Mouse (Mus musculus): ENCODE measurements at regions not wholly inside any gene's neighbourhood (a gene's known extent, or its start where the extent isn't known, plus 50 kb on each side); places are given as distances from the start of the nearest gene placed in this dataset.

DNA sequence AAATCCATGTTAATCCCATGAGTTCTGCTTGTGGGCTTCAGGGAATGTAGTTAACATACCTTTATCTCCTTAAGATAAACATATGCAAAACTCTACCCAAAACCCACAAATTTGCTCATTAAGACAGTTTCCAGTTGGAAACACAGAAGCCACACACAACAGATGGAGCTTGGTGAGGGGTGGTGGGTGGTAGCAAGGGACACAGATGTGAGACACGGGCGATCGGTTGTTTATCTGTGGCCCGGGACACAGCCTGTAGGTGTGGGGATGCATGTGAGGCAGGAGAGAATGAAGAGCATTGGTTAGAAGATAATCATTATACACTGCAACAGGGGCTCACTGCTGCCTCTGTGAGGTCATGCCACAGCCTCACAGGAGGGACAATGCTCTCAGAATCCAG, 666.1 kb upstream of the 3110018I06Rik start:
- TF ChIP-seq GATA1 (IDR thresholded peaks at IDR 0.05; ENCODE audit: borderline replicate concordance, low read length) (no peak), FLI1 (IDR thresholded peaks at IDR 0.05; ENCODE audit: low read length) (no peak)
